Mouse (Mus musculus) limb, embryonic 14.5 days (tissue): ENCODE measurements around the gene Pno1. TPM values are rescaled to one million over a fixed set of nuclear protein-coding genes. Genes with fewer than 3 reads are reported as not detected.

Experiments
- ATAC-seq: fragments of 200-750 bp; cut with Nextera tagmentation; 2 replicates; pipeline ENCODE4 v1.8.0; 2017; ENCODE audit warnings: low read depth, moderate number of reproducible peaks, moderate TSS enrichment; ENCODE audit not compliant: low FRiP score
- DNase-seq: peaks from one replicate; pipeline ENCODE4 v3.0.0-alpha.2; 2015; ENCODE audit warnings: low spot score
- H3K27ac ChIP-seq: fragments of 300-500 bp; sonication (generic); replicated peaks from 2 replicates; pipeline ENCODE4 v1.5.1; 2014; ENCODE audit warnings: low read depth, mild to moderate bottlenecking, low read length, moderate library complexity, mixed read lengths
- H3K27me3 ChIP-seq: fragments of 300-500 bp; sonication (generic); 2 replicates; pipeline ENCODE4 v1.6.1; 2014; ENCODE audit warnings: low read length, mixed read lengths; ENCODE audit not compliant: control insufficient read depth, insufficient read depth
- H3K36me3 ChIP-seq: fragments of 300-500 bp; sonication (generic); 2 replicates; pipeline ENCODE4 v1.6.1; 2014; ENCODE audit warnings: mild to moderate bottlenecking, low read length, moderate library complexity, mixed read lengths; ENCODE audit not compliant: control insufficient read depth, insufficient read depth
- H3K4me1 ChIP-seq: fragments of 300-500 bp; sonication (generic); 2 replicates; pipeline ENCODE4 v1.6.1; 2014; ENCODE audit warnings: antibody characterized with exemption, low read length, mixed read lengths; ENCODE audit not compliant: control insufficient read depth, insufficient read depth
- H3K4me2 ChIP-seq: fragments of 300-500 bp; sonication (generic); replicated peaks from 2 replicates; pipeline ENCODE4 v1.6.1; 2014; ENCODE audit warnings: low read depth, mild to moderate bottlenecking, low read length, moderate library complexity; ENCODE audit not compliant: severe bottlenecking
- H3K4me3 ChIP-seq: fragments of 300-500 bp; sonication (generic); replicated peaks from 2 replicates; pipeline ENCODE4 v1.5.1; 2014; ENCODE audit warnings: low read length
- H3K9ac ChIP-seq: fragments of 300-500 bp; sonication (generic); 2 replicates; pipeline ENCODE4 v1.6.1; 2014; ENCODE audit warnings: mild to moderate bottlenecking, low read depth, low read length, moderate library complexity; ENCODE audit not compliant: severe bottlenecking
- H3K9me3 ChIP-seq: fragments of 300-500 bp; sonication (generic); 2 replicates; pipeline ENCODE4 v1.6.1; 2016; ENCODE audit warnings: low read length; ENCODE audit not compliant: control insufficient read depth
- POLR2A ChIP-seq: fragments of 200-500 bp; IDR thresholded peaks from 2 replicates; pipeline ENCODE4 v1.8.0; 2012; ENCODE audit warnings: inconsistent platforms, mild to moderate bottlenecking, moderate library complexity, borderline replicate concordance; ENCODE audit not compliant: insufficient read depth, insufficient read length; ENCODE audit errors: extremely low read depth
- WGBS: fragments of 180-500 bp; shearing (Covaris S2); extraction: QIAGEN DNeasy Blood & Tissue Kit; methylation state at CpG from one replicate; pipeline ENCODE4 v1.1.7; 2014; 5-methylcytosine and 5-hydroxymethylcytosine counted together
- polyA plus RNA-seq, 2 experiments: library from polyadenylated mRNA; depleted of rRNA in 1 of 2; stranded (reverse) in 1 of 2; unstranded in 1 of 2; fragments of >200 nt; fragmentation: Nextera tagmentation in 1 of 2; extraction: Ambion mirVana in 1 of 2; gene quantifications; 2 replicates each; pipeline versions ENCODE4 v1.2.1 to v1.2.3; 2012 to 2014

The Pno1 gene
- polyA plus RNA-seq, 2 experiments, result 20.0 to 75.6 TPM

- Histone ChIP-seq H3K4me3 (no peak overlapping the region), H3K4me2 (no peak overlapping the region), H3K4me1 (peaks cover 2% of the 10 kb centered on the region; the same call in 1 of the 2 replicates), H3K9ac (no peak overlapping the region), H3K9me3 (no peaks in the 10 kb centered on the region), H3K27ac (no peak overlapping the region), H3K27me3 (no peaks in the 10 kb centered on the region), H3K36me3 (no peaks in the 10 kb centered on the region)
- ATAC-seq (no peak), DNase-seq (no peak)
- 78% methylated on average over 3 of the region's 3 CpGs for WGBS
- no peak for TF ChIP-seq POLR2A
Measured at GRCm38 (mm10) chr11:17180753-17181152, 30.6 kb downstream of the Pno1 start.

GRCm38 (mm10) chr11:17176638-17177037 lies 34.7 kb downstream of the Pno1 start:
- WGBS, result 96% methylated on average over 1 of the region's 1 CpGs
- Histone ChIP-seq H3K4me1 (peaks cover 2% of the 10 kb centered on the region; the same call in 1 of the 2 replicates), H3K27ac (no peak overlapping the region), H3K27me3 (no peaks in the 10 kb centered on the region), H3K4me2 (no peak overlapping the region), H3K9ac (no peak overlapping the region), H3K9me3 (no peaks in the 10 kb centered on the region), H3K4me3 (no peak overlapping the region), H3K36me3 (peaks cover 3% of the 10 kb centered on the region)
- no peak for TF ChIP-seq POLR2A
- no peak for ATAC-seq
- no peak for DNase-seq

GRCm38 (mm10) chr11:17172300-17172699 lies 39.1 kb downstream of the Pno1 start:
- ATAC-seq, result no peak
- H3K27ac ChIP-seq, result no peak overlapping the region
- no peaks in the 10 kb centered on the region for H3K27me3 ChIP-seq
- no peak for DNase-seq
- H3K9me3 ChIP-seq, result no peaks in the 10 kb centered on the region
- peaks cover 3% of the 10 kb centered on the region for H3K36me3 ChIP-seq
- no peak overlapping the region for H3K4me2 ChIP-seq
- H3K4me1 ChIP-seq, result 0 out of 2 replicates have a peak, but pooled peaks cover 3% of the 10 kb centered on the region
- no peak for TF ChIP-seq POLR2A
- WGBS, result 94% methylated on average over 4 of the region's 4 CpGs
- H3K4me3 ChIP-seq, result no peak overlapping the region
- H3K9ac ChIP-seq, result no peak overlapping the region

- ATAC-seq (no peak), DNase-seq (no peak)
- Histone ChIP-seq H3K9me3 (no peaks in the 10 kb centered on the region), H3K4me2 (no peak overlapping the region), H3K4me3 (no peak overlapping the region), H3K36me3 (peaks cover 3% of the 10 kb centered on the region), H3K9ac (no peak overlapping the region), H3K27me3 (no peaks in the 10 kb centered on the region), H3K4me1 (0 out of 2 replicates have a peak, but pooled peaks cover 3% of the 10 kb centered on the region), H3K27ac (no peak overlapping the region)
- no peak for TF ChIP-seq POLR2A
- WGBS, result 100% methylated on average over 1 of the region's 1 CpGs
Measured at GRCm38 (mm10) chr11:17170938-17171729, 40.2 kb downstream of the Pno1 start.

GRCm38 (mm10) chr11:17169262-17169661 lies 42.1 kb downstream of the Pno1 start:
- H3K27ac ChIP-seq, result no peak overlapping the region
- H3K36me3 ChIP-seq, result peaks cover 3% of the 10 kb centered on the region
- WGBS, result 76% methylated on average over 2 of the region's 2 CpGs
- no peak for DNase-seq
- no peak for TF ChIP-seq POLR2A
- no peak overlapping the region for H3K4me3 ChIP-seq
- H3K27me3 ChIP-seq, result no peaks in the 10 kb centered on the region
- peaks cover 3% of the 10 kb centered on the region; the same call in 1 of the 2 replicates for H3K4me1 ChIP-seq
- ATAC-seq, result no peak
- no peak overlapping the region for H3K4me2 ChIP-seq
- no peaks in the 10 kb centered on the region for H3K9me3 ChIP-seq
- H3K9ac ChIP-seq, result no peak overlapping the region

GRCm38 (mm10) chr11:17166627-17167026 lies 44.7 kb downstream of the Pno1 start:
- 83% methylated on average over 7 of the region's 7 CpGs for WGBS
- Histone ChIP-seq H3K9me3 (no peaks in the 10 kb centered on the region), H3K27ac (no peak overlapping the region), H3K36me3 (no peaks in the 10 kb centered on the region), H3K27me3 (no peaks in the 10 kb centered on the region), H3K4me1 (peaks cover 13% of the 10 kb centered on the region), H3K4me3 (no peak overlapping the region), H3K9ac (no peak overlapping the region), H3K4me2 (no peak overlapping the region)
- no peak for TF ChIP-seq POLR2A
- no peak for DNase-seq
- ATAC-seq, result no peak
